Mouse (Mus musculus): ENCODE measurements around the gene Atp2a2.

DNA sequence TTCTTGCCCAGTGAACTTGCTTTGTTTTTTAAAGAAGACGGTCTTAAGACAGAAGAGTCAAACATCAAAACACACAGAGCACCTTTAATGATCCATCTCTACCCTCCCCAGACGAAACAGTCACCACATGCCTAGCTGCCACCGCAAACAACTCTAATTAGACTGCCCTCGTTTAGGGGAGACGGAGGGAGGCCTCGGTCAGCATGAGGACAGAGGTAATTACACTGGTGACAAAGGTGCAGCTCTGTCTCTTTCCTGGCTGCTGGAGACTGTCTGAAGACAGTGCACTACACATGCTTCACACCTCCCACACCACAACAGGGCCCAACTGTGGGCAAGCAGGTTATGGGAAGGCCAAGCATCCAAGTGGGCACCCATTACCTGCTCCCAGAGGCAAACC, 45.8 kb upstream of the Atp2a2 start:
- TF ChIP-seq CTCF (IDR thresholded peaks at IDR 0.05; ENCODE audit: low read depth, low read length) = no peak
- no peak for TF ChIP-seq POLR2A (IDR thresholded peaks at IDR 0.05; ENCODE audit: extremely low read depth, insufficient read depth, low read length)

Measured in liver, adult 2 months (tissue).